Mouse (Mus musculus) megakaryocyte, embryonic 14.5 days (primary cell): Measurements from ENCODE around the gene Lrrc37a.
"Not testable (repeated sequence)": the region's sequence is repeated elsewhere in the genome, so short reads cannot be mapped to it uniquely, and the experiment has no call there.

ENCODE experiments used
- FLI1 ChIP-seq: IDR thresholded peaks from 2 replicates; pipeline ENCODE4 v1.6.1; 2012; ENCODE audit warnings: low read length, inconsistent platforms, mixed read lengths
- GATA1 ChIP-seq: IDR thresholded peaks from 3 replicates; pipeline ENCODE4 v1.6.1; 2012; ENCODE audit warnings: mixed read lengths, low read length, inconsistent platforms, borderline replicate concordance

- TF ChIP-seq GATA1, FLI1: not testable (repeated sequence)
These were observed 53.3 kb downstream of the Lrrc37a start for GRCm38 (mm10) chr11:103451105-103451504.
